Mouse (Mus musculus): ENCODE measurements around the gene Rnd3. TPM values are rescaled to one million over a fixed set of nuclear protein-coding genes. Genes with fewer than 3 reads are reported as not detected.
A peak's percentile ranks its signal among the peaks of the same experiment; 100 is the strongest.

Gene Rnd3
- polyA plus RNA-seq, 1 experiment, result 3.5 TPM

GRCm38 (mm10) chr2:51132181-51132580 lies 16.7 kb downstream of the Rnd3 start:
- no peak for DNase-seq
- Histone ChIP-seq H3K27ac (ENCODE audit: insufficient read depth, low read depth, low read length) (no peak overlapping the region), H3K4me3 (ENCODE audit: insufficient read depth, low read depth, low read length) (no peak overlapping the region), H3K36me3 (ENCODE audit: control insufficient read depth, insufficient read depth, low read length) (peaks cover 16% of the 10 kb centered on the region), H3K4me1 (ENCODE audit: control insufficient read depth, insufficient read depth, low read length) (peaks cover 8% of the 10 kb centered on the region), H3K27me3 (replicated peaks; ENCODE audit: control insufficient read depth, insufficient read depth, low read length) (no peaks in the 10 kb centered on the region)
- WGBS, result 96% methylated on average over 20 of the region's 20 CpGs
- TF ChIP-seq POLR2A (IDR thresholded peaks at IDR 0.05; ENCODE audit: low read depth, low read length) (no peak), CTCF (conservative IDR thresholded peaks at IDR 0.05; ENCODE audit: insufficient read depth, insufficient read length, low read depth, low read length) (no peak)

DNA sequence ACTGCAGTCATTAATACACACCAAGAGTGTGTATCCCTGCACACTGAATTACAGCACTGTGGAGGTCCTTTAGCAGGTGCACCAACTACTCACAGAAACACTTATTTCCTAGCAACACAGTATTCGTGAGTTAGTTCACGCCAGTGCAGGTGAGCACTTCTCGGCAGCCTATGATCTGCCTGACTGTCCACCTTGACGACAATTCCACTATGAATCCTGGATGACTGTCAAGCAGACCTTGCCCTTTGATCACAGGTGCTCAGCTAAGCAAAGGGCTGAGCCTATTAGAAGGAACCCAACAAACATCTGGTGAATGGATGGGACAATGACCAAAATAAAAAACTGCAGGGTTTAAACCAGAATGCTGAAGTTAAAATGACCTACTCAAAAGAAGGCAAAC lies 20.8 kb downstream of the Rnd3 start:
- peak; percentile 87 for DNase-seq
- TF ChIP-seq CTCF (conservative IDR thresholded peaks at IDR 0.05; ENCODE audit: insufficient read depth, insufficient read length, low read depth, low read length) (no peak), POLR2A (IDR thresholded peaks at IDR 0.05; ENCODE audit: low read depth, low read length) (no peak)
- WGBS, result 53% methylated on average over 4 of the region's 4 CpGs

DNA sequence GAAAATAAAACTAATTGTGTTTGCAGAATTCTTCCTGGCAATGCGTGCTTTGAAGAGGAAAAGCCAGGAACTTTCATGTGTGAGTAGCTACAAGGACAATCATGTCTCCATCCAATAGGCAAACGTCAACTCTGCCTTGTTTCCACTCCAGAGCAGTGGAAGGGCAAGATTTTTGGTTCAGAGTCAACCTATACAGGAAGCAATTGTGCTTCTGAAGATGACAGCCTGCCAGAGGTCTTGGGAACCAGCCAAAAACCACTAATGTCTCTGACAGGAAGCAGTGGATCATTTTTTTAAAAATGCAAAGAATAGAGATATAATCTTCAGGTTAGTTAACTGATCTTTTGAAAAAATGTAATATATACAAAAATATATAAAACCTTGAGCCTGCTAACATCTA lies 38.6 kb downstream of the Rnd3 start:
- Histone ChIP-seq H3K4me1 (ENCODE audit: control insufficient read depth, insufficient read depth, low read length) (peaks cover 3% of the 10 kb centered on the region; the same call in 1 of the 2 replicates), H3K36me3 (ENCODE audit: control insufficient read depth, insufficient read depth, low read length) (no peaks in the 10 kb centered on the region), H3K4me3 (ENCODE audit: insufficient read depth, low read depth, low read length) (no peak overlapping the region), H3K27ac (ENCODE audit: insufficient read depth, low read depth, low read length) (no peak overlapping the region), H3K27me3 (replicated peaks; ENCODE audit: control insufficient read depth, insufficient read depth, low read length) (no peaks in the 10 kb centered on the region)
- DNase-seq, result peak; percentile 67
- WGBS, result 47% methylated on average over 2 of the region's 2 CpGs
- TF ChIP-seq POLR2A (IDR thresholded peaks at IDR 0.05; ENCODE audit: low read depth, low read length) (no peak), CTCF (conservative IDR thresholded peaks at IDR 0.05; ENCODE audit: insufficient read depth, insufficient read length, low read depth, low read length) (no peak)

More for the DNA sequence above, 20.8 kb downstream of the Rnd3 start:
- Histone ChIP-seq H3K4me1 (ENCODE audit: control insufficient read depth, insufficient read depth, low read length) (no peaks in the 10 kb centered on the region; the same call in 1 of the 2 replicates), H3K27me3 (replicated peaks; ENCODE audit: control insufficient read depth, insufficient read depth, low read length) (no peaks in the 10 kb centered on the region), H3K4me3 (ENCODE audit: insufficient read depth, low read depth, low read length) (no peak overlapping the region), H3K36me3 (ENCODE audit: control insufficient read depth, insufficient read depth, low read length) (peaks cover 14% of the 10 kb centered on the region), H3K27ac (ENCODE audit: insufficient read depth, low read depth, low read length) (no peak overlapping the region)

DNA sequence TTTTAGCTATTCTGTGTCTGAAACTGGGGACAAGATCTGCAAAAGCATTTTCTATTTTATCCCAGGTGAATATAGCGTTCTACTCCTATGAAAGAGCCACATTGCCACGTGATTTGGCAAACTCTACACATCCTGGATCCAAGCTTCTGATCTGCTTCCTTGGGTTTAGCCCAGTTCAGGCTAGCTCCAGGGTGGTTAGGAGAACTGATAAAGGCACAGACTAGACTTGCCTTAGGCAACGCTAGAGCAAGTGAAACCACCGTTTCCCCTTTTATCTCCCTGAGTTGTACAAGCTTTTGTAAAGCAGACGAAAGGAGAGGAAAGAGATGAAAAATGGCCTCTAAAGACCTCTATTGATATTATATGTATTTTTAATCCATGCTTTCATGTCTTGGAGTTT lies 40.3 kb downstream of the Rnd3 start:
- no peak overlapping the region for H3K4me3 ChIP-seq (ENCODE audit: insufficient read depth, low read depth, low read length)
- no peak for DNase-seq
- WGBS, result 66% methylated on average over 5 of the region's 5 CpGs
- TF ChIP-seq CTCF (conservative IDR thresholded peaks at IDR 0.05; ENCODE audit: insufficient read depth, insufficient read length, low read depth, low read length), result no peak
- TF ChIP-seq POLR2A (IDR thresholded peaks at IDR 0.05; ENCODE audit: low read depth, low read length), result no peak
- peaks cover 3% of the 10 kb centered on the region; the same call in 1 of the 2 replicates for H3K4me1 ChIP-seq (ENCODE audit: control insufficient read depth, insufficient read depth, low read length)
- H3K27me3 ChIP-seq (replicated peaks; ENCODE audit: control insufficient read depth, insufficient read depth, low read length), result no peaks in the 10 kb centered on the region
- H3K36me3 ChIP-seq (ENCODE audit: control insufficient read depth, insufficient read depth, low read length), result no peaks in the 10 kb centered on the region
- H3K27ac ChIP-seq (ENCODE audit: insufficient read depth, low read depth, low read length), result no peak overlapping the region

DNA sequence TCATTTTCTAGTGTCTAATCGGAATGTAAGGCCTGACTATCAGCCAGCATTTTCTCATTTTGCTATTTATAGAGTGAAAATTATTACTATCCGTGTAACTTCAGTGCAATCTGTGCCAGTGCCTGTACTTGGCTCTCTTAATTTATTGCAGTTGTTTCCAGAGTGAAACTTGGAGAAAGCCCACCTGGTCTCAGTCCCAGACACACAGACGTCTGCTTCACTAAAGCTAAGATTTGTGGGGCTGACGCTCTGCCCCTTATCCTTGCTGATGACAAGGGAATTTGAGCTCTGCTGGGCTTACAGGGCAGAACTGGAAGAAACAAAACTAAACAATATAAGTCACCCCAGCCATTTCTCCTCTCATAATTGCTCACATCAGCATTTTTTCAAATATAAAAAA lies 47.7 kb downstream of the Rnd3 start:
- TF ChIP-seq CTCF (conservative IDR thresholded peaks at IDR 0.05; ENCODE audit: insufficient read depth, insufficient read length, low read depth, low read length), result no peak
- TF ChIP-seq POLR2A (IDR thresholded peaks at IDR 0.05; ENCODE audit: low read depth, low read length), result no peak
- WGBS, result 56% methylated on average over 4 of the region's 4 CpGs
- Histone ChIP-seq H3K4me1 (ENCODE audit: control insufficient read depth, insufficient read depth, low read length) (no peaks in the 10 kb centered on the region), H3K27ac (ENCODE audit: insufficient read depth, low read depth, low read length) (no peak overlapping the region), H3K4me3 (ENCODE audit: insufficient read depth, low read depth, low read length) (no peak overlapping the region), H3K27me3 (replicated peaks; ENCODE audit: control insufficient read depth, insufficient read depth, low read length) (no peaks in the 10 kb centered on the region), H3K36me3 (ENCODE audit: control insufficient read depth, insufficient read depth, low read length) (no peaks in the 10 kb centered on the region)
- DNase-seq, result peak; percentile 18

- DNase-seq, result no peak
- 58% methylated on average over 9 of the region's 9 CpGs for WGBS
- no peak overlapping the region for H3K27ac ChIP-seq (ENCODE audit: insufficient read depth, low read depth, low read length)
- no peak for TF ChIP-seq POLR2A (IDR thresholded peaks at IDR 0.05; ENCODE audit: low read depth, low read length)
- TF ChIP-seq CTCF (conservative IDR thresholded peaks at IDR 0.05; ENCODE audit: insufficient read depth, insufficient read length, low read depth, low read length), result no peak
- H3K36me3 ChIP-seq (ENCODE audit: control insufficient read depth, insufficient read depth, low read length), result no peaks in the 10 kb centered on the region
- no peak overlapping the region for H3K4me3 ChIP-seq (ENCODE audit: insufficient read depth, low read depth, low read length)
- no peaks in the 10 kb centered on the region for H3K27me3 ChIP-seq (replicated peaks; ENCODE audit: control insufficient read depth, insufficient read depth, low read length)
- no peaks in the 10 kb centered on the region for H3K4me1 ChIP-seq (ENCODE audit: control insufficient read depth, insufficient read depth, low read length)
Measured at GRCm38 (mm10) chr2:51099987-51100386, 48.9 kb downstream of the Rnd3 start.

DNA sequence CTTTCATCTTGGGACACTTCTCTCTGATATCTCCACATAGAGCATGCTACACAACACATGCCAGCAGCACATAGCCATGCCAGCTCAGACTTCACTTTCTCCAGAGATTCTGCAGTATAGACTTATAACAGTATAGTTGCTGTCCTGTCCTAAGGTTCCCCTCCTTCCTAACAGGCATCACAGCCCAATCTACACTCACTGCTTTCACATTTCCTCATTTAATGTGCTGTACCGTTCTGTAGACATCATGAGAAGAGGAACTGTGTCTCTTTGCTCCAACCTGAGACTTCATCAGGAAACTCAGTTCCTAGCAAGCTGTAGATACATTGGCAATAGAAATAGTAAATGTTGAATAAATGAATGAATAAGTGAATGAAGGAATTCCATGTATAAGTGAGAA lies 49.7 kb downstream of the Rnd3 start:
- Histone ChIP-seq H3K4me3 (ENCODE audit: insufficient read depth, low read depth, low read length) (no peak overlapping the region), H3K27me3 (replicated peaks; ENCODE audit: control insufficient read depth, insufficient read depth, low read length) (no peaks in the 10 kb centered on the region), H3K4me1 (ENCODE audit: control insufficient read depth, insufficient read depth, low read length) (no peaks in the 10 kb centered on the region), H3K27ac (ENCODE audit: insufficient read depth, low read depth, low read length) (no peak overlapping the region), H3K36me3 (ENCODE audit: control insufficient read depth, insufficient read depth, low read length) (no peaks in the 10 kb centered on the region)
- DNase-seq, result no peak
- 81% methylated on average over 1 of the region's 1 CpGs for WGBS
- TF ChIP-seq CTCF (conservative IDR thresholded peaks at IDR 0.05; ENCODE audit: insufficient read depth, insufficient read length, low read depth, low read length), result no peak
- TF ChIP-seq POLR2A (IDR thresholded peaks at IDR 0.05; ENCODE audit: low read depth, low read length), result no peak
